Mouse (Mus musculus): ENCODE data around the gene Tecta. TPM values are rescaled to one million over a fixed set of nuclear protein-coding genes. Genes with fewer than 3 reads are reported as not detected.

Gene Tecta
- total RNA-seq, 1 experiment, result 0.09 TPM

DNA sequence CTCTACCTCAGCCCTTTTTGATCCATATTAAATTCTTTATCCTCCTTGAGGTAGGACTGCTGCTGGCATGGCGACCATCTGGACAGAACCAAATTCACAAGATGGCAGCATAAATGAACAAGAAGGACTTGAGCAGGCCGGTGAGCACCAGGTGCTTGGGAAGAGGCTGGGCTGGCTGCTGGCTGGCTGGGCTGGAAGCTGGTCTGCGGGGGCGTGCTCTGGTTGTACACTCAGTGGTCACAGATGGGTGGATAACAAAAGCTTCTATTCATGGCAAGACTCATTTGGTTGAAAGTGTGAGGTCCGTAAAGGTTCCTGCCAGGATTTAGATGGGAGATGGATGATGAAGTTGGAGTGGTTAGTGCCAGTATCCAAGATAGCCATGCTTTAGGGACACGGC, 1.8 kb upstream of the Tecta start:
- H3K9me3 ChIP-seq (ENCODE audit: control insufficient read depth, insufficient read depth, low read depth, low read length), result no peaks in the 10 kb centered on the region
- no peak overlapping the region for H3K9ac ChIP-seq (ENCODE audit: insufficient read depth, low read depth, low read length, poor library complexity, severe bottlenecking)
- DNase-seq (ENCODE audit: low read depth, low spot score), result no peak
- no peak overlapping the region for H3K27ac ChIP-seq (ENCODE audit: insufficient read depth, low read depth, low read length, poor library complexity, severe bottlenecking)
- H3K4me1 ChIP-seq (ENCODE audit: control insufficient read depth in 2 of 2, insufficient read depth in 2 of 2, low read length in 2 of 2, poor library complexity in 1 of 2), result no peaks in the 10 kb centered on the region
- no peak for TF ChIP-seq HCFC1 (IDR thresholded peaks at IDR 0.05; ENCODE audit: borderline replicate concordance, insufficient read depth, low read length)
- no peak for TF ChIP-seq ZNF384 (IDR thresholded peaks at IDR 0.05; ENCODE audit: low read depth, low read length)
- no peak for TF ChIP-seq ZC3H11A (IDR thresholded peaks at IDR 0.05; ENCODE audit: borderline replicate concordance, low read depth, low read length)
- no peak for TF ChIP-seq CHD2 (IDR thresholded peaks at IDR 0.05; ENCODE audit: low read depth, low read length)
- TF ChIP-seq MAFK (IDR thresholded peaks at IDR 0.05; ENCODE audit: insufficient read depth, low read depth, low read length), result no peak
- in situ Hi-C loops (cut with MboI; ENCODE audit: low sequenced_read_pairs in 2 of 2, unreplicated experiment in 2 of 2), result no loop called here
- no peak overlapping the region for H3K4me3 ChIP-seq (ENCODE audit: insufficient read depth in 1 of 2, low read depth in 1 of 2, low read length in 2 of 2, poor library complexity in 1 of 2, severe bottlenecking in 1 of 2)
- no peaks in the 10 kb centered on the region for H3K36me3 ChIP-seq (ENCODE audit: control insufficient read depth, insufficient read depth, low read length, poor library complexity, severe bottlenecking)

DNA sequence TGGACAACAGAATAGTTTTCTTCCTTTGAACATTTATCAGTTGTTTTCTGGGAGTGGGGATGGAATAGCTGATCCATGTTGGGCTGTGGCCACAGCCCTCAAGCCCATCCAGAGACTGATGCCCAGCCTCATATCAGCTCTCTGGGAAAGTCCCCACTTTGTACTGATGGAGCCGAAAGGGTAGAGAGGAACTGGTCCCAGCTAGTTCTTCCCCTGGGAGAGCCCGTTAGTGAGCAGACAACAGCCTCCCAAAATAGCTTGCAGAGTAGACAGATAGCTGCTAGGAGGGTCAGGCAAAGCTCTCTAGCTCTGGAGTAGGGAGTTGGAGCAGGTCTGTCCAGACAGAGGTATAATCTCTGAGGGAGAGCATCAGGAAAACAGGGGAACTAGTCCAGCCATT, 3.6 kb downstream of the Tecta start:
- no peak for DNase-seq (ENCODE audit: low read depth, low spot score)
- Histone ChIP-seq H3K9ac (ENCODE audit: insufficient read depth, low read depth, low read length, poor library complexity, severe bottlenecking) (no peak overlapping the region), H3K4me3 (ENCODE audit: insufficient read depth in 1 of 2, low read depth in 1 of 2, low read length in 2 of 2, poor library complexity in 1 of 2, severe bottlenecking in 1 of 2) (no peak overlapping the region), H3K27ac (ENCODE audit: insufficient read depth, low read depth, low read length, poor library complexity, severe bottlenecking) (no peak overlapping the region), H3K4me1 (ENCODE audit: control insufficient read depth in 2 of 2, insufficient read depth in 2 of 2, low read length in 2 of 2, poor library complexity in 1 of 2) (no peaks in the 10 kb centered on the region), H3K9me3 (ENCODE audit: control insufficient read depth, insufficient read depth, low read depth, low read length) (no peaks in the 10 kb centered on the region), H3K36me3 (ENCODE audit: control insufficient read depth, insufficient read depth, low read length, poor library complexity, severe bottlenecking) (no peaks in the 10 kb centered on the region)
- in situ Hi-C loops (cut with MboI; ENCODE audit: low sequenced_read_pairs in 2 of 2, unreplicated experiment in 2 of 2), result no loop called here
- TF ChIP-seq HCFC1 (IDR thresholded peaks at IDR 0.05; ENCODE audit: borderline replicate concordance, insufficient read depth, low read length) (no peak), ZNF384 (IDR thresholded peaks at IDR 0.05; ENCODE audit: low read depth, low read length) (no peak), ZC3H11A (IDR thresholded peaks at IDR 0.05; ENCODE audit: borderline replicate concordance, low read depth, low read length) (no peak), CHD2 (IDR thresholded peaks at IDR 0.05; ENCODE audit: low read depth, low read length) (no peak), MAFK (IDR thresholded peaks at IDR 0.05; ENCODE audit: insufficient read depth, low read depth, low read length) (no peak)

DNA sequence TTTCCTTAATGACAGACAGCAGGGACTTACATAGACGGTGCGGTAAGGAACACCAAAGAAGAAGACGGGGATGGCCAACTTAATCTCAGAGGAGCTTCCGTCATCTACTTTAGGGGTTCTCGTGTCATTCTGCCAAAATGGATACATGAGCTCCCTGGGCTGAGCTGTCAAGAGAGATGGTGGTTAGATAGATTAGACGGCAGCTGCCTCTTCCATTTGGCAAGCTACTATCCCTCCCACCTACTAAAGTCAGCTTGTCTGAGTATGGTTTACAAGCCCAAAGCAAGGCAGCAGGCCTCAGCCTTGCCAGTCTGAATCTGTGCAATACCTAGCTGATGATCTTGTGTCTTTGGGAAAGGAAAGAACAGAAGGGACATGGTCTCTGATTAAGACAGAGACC, 4.8 kb downstream of the Tecta start:
- in situ Hi-C loops (cut with MboI; ENCODE audit: low sequenced_read_pairs in 2 of 2, unreplicated experiment in 2 of 2), result no loop called here
- no peak overlapping the region for H3K27ac ChIP-seq (ENCODE audit: insufficient read depth, low read depth, low read length, poor library complexity, severe bottlenecking)
- no peak overlapping the region for H3K4me3 ChIP-seq (ENCODE audit: insufficient read depth in 1 of 2, low read depth in 1 of 2, low read length in 2 of 2, poor library complexity in 1 of 2, severe bottlenecking in 1 of 2)
- H3K4me1 ChIP-seq (ENCODE audit: control insufficient read depth in 2 of 2, insufficient read depth in 2 of 2, low read length in 2 of 2, poor library complexity in 1 of 2), result no peaks in the 10 kb centered on the region
- H3K36me3 ChIP-seq (ENCODE audit: control insufficient read depth, insufficient read depth, low read length, poor library complexity, severe bottlenecking), result no peaks in the 10 kb centered on the region
- no peak for DNase-seq (ENCODE audit: low read depth, low spot score)
- TF ChIP-seq ZNF384 (IDR thresholded peaks at IDR 0.05; ENCODE audit: low read depth, low read length), result no peak
- no peak for TF ChIP-seq CHD2 (IDR thresholded peaks at IDR 0.05; ENCODE audit: low read depth, low read length)
- TF ChIP-seq ZC3H11A (IDR thresholded peaks at IDR 0.05; ENCODE audit: borderline replicate concordance, low read depth, low read length), result no peak
- TF ChIP-seq HCFC1 (IDR thresholded peaks at IDR 0.05; ENCODE audit: borderline replicate concordance, insufficient read depth, low read length), result no peak
- no peak for TF ChIP-seq MAFK (IDR thresholded peaks at IDR 0.05; ENCODE audit: insufficient read depth, low read depth, low read length)
- no peak overlapping the region for H3K9ac ChIP-seq (ENCODE audit: insufficient read depth, low read depth, low read length, poor library complexity, severe bottlenecking)
- no peaks in the 10 kb centered on the region for H3K9me3 ChIP-seq (ENCODE audit: control insufficient read depth, insufficient read depth, low read depth, low read length)

DNA sequence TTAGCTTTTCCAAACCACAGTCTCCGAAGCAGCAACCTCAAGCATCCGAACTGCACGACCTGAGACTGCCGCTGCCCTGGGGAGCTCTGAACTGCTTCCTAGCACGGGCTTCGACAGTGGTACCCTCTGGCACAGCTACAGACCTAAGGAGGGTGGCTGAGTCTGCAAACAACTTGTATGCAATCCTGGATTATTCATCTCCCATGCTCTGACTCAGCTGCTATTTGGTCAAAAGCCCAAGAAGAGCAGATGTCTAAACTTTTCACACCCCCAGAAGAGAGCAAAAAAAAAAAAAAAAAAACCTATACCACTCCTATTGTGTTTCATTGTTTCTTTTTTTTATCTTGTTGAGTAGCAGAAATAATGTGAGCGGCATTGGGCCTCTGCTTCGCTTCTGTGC, 5.4 kb downstream of the Tecta start:
- Histone ChIP-seq H3K27ac (ENCODE audit: insufficient read depth, low read depth, low read length, poor library complexity, severe bottlenecking) (no peak overlapping the region), H3K36me3 (ENCODE audit: control insufficient read depth, insufficient read depth, low read length, poor library complexity, severe bottlenecking) (no peaks in the 10 kb centered on the region), H3K9ac (ENCODE audit: insufficient read depth, low read depth, low read length, poor library complexity, severe bottlenecking) (no peak overlapping the region), H3K4me1 (ENCODE audit: control insufficient read depth in 2 of 2, insufficient read depth in 2 of 2, low read length in 2 of 2, poor library complexity in 1 of 2) (no peaks in the 10 kb centered on the region), H3K9me3 (ENCODE audit: control insufficient read depth, insufficient read depth, low read depth, low read length) (no peaks in the 10 kb centered on the region), H3K4me3 (ENCODE audit: insufficient read depth in 1 of 2, low read depth in 1 of 2, low read length in 2 of 2, poor library complexity in 1 of 2, severe bottlenecking in 1 of 2) (no peak overlapping the region)
- TF ChIP-seq MAFK (IDR thresholded peaks at IDR 0.05; ENCODE audit: insufficient read depth, low read depth, low read length) (no peak), ZNF384 (IDR thresholded peaks at IDR 0.05; ENCODE audit: low read depth, low read length) (no peak), HCFC1 (IDR thresholded peaks at IDR 0.05; ENCODE audit: borderline replicate concordance, insufficient read depth, low read length) (no peak), ZC3H11A (IDR thresholded peaks at IDR 0.05; ENCODE audit: borderline replicate concordance, low read depth, low read length) (no peak), CHD2 (IDR thresholded peaks at IDR 0.05; ENCODE audit: low read depth, low read length) (no peak)
- in situ Hi-C loops (cut with MboI; ENCODE audit: low sequenced_read_pairs in 2 of 2, unreplicated experiment in 2 of 2), result no loop called here
- DNase-seq (ENCODE audit: low read depth, low spot score), result no peak

DNA sequence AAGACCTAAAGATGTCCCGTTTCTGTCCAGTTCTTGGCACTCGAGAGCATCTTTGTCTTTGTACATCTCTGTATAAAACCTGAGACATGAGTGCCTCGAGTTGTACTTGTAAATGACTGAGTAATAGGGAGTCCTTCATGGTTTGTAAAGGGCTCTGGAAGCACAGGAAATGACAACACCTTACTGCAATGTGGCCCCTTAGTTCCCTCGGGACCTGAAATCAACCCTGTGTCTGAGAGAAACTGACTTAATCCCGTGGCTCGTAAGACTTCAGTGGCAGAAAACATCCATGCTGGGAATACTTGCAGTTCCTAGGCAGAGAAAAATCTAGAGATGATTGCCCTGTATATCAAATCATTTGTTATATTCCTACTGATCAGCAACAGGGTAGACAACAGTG, 6.8 kb downstream of the Tecta start:
- in situ Hi-C loops (cut with MboI; ENCODE audit: low sequenced_read_pairs in 2 of 2, unreplicated experiment in 2 of 2), result no loop called here
- no peaks in the 10 kb centered on the region for H3K9me3 ChIP-seq (ENCODE audit: control insufficient read depth, insufficient read depth, low read depth, low read length)
- H3K9ac ChIP-seq (ENCODE audit: insufficient read depth, low read depth, low read length, poor library complexity, severe bottlenecking), result no peak overlapping the region
- no peak overlapping the region for H3K4me3 ChIP-seq (ENCODE audit: insufficient read depth in 1 of 2, low read depth in 1 of 2, low read length in 2 of 2, poor library complexity in 1 of 2, severe bottlenecking in 1 of 2)
- TF ChIP-seq ZNF384 (IDR thresholded peaks at IDR 0.05; ENCODE audit: low read depth, low read length), result no peak
- no peak for TF ChIP-seq HCFC1 (IDR thresholded peaks at IDR 0.05; ENCODE audit: borderline replicate concordance, insufficient read depth, low read length)
- no peak for TF ChIP-seq ZC3H11A (IDR thresholded peaks at IDR 0.05; ENCODE audit: borderline replicate concordance, low read depth, low read length)
- no peak for TF ChIP-seq CHD2 (IDR thresholded peaks at IDR 0.05; ENCODE audit: low read depth, low read length)
- TF ChIP-seq MAFK (IDR thresholded peaks at IDR 0.05; ENCODE audit: insufficient read depth, low read depth, low read length), result no peak
- no peaks in the 10 kb centered on the region for H3K36me3 ChIP-seq (ENCODE audit: control insufficient read depth, insufficient read depth, low read length, poor library complexity, severe bottlenecking)
- no peak for DNase-seq (ENCODE audit: low read depth, low spot score)
- H3K27ac ChIP-seq (ENCODE audit: insufficient read depth, low read depth, low read length, poor library complexity, severe bottlenecking), result no peak overlapping the region
- no peaks in the 10 kb centered on the region for H3K4me1 ChIP-seq (ENCODE audit: control insufficient read depth in 2 of 2, insufficient read depth in 2 of 2, low read length in 2 of 2, poor library complexity in 1 of 2)
